Mouse (Mus musculus) bone marrow, adult 2 months (tissue): ENCODE measurements around the gene Lamc1.

Experiments used
- CTCF ChIP-seq: fragments of 200-500 bp; IDR thresholded peaks from 2 replicates; pipeline ENCODE4 v1.5.1; 2011; ENCODE audit warnings: low read length, control low read depth; ENCODE audit not compliant: control insufficient read depth, insufficient read depth
- POLR2A ChIP-seq: fragments of 200-500 bp; IDR thresholded peaks from 2 replicates; pipeline ENCODE4 v1.6.1; 2011; ENCODE audit warnings: low read depth, mild to moderate bottlenecking, control low read depth, low read length, borderline replicate concordance; ENCODE audit not compliant: control insufficient read depth

DNA sequence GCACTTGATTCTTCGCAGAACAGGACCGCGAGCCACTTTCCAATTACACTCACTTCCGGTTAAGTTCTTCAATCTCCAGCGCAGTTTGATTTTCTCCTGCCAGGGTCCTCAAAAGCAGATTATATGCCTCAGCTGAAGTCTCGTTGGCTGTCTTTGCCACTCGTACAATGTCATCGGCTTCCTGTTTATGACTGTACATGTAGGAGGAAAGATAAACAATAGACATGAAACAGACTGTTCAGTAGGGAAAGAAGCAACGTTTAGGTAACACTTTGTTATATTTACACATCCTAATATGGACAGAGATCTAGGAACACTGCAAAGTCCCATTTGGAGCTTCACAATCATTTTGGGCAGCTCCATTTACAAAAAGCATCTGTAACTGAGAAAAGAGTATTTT, 100.9 kb downstream of the Lamc1 start:
- TF ChIP-seq CTCF (no peak), POLR2A (no peak)
